Mouse (Mus musculus) cerebellum, adult 8-10 months (tissue): ENCODE results near the gene Mageb1.
"Not testable (repeated sequence)": the region's sequence is repeated elsewhere in the genome, so short reads cannot be mapped to it uniquely, and the experiment has no call there.

Experiments
- DNase-seq: peaks from one replicate; pipeline ENCODE4 v3.0.0; 2022

Gene Mageb1

DNA sequence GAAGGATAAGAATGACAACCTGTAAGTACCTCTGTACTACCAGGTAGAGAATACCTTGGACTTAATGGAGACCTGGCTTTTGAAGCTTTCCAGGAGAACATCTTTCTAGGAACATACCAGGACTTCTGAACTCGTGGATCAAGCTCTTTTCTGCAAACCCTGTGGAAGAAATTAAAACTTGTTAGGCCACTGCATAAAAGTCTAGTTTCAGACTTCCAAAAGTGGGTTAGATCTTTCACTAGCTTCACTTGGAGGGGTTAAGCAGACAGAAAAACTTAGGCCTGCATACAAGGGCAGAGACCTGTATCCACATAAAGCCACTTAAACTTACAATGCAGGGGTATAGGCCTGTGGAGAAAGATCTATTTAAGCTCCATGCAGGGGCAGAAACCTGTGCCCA is at the start of gene Mageb1:
TSS of gene Mageb1 (minus strand) at position 101 of the 400 bp plus-strand sequence.
- not testable (repeated sequence) for DNase-seq
